19 mouse cellular contexts compared by ENCODE assay signal in the genomic region with DNA sequence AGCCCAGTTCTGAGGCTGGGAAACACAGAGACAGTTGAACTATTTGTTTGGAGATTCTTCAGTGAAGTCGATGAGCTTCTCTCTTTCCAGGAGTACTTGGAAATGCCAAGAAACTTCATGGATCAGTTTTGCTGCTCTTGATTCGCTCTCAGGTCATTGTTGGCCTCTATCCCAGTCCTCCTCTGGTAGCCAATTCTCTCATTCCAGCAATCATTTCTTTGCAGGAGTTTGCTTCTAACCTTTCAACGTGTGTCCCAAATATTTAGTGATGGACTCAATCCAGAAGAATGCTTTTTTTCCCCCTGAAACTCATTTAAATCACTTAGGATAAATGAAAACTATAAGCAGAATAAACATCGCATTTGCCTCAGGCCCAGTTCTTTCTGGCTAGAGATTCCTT.
"Had no signal": no experiment of that assay in that cellular context is flagged by ENCODE, and none has a peak within 500 bp of the region (broad histone marks: within the 10 kb centered on the region; RNA-seq: fewer than 3 reads in every experiment).

No protein-coding gene starts in this region.

- H3K4me3 ChIP-seq: left cerebral cortex, adult 2 months; limb, embryonic 12.5 days; lung, embryonic 15.5 days had no signal

- H3K4me1 ChIP-seq: lung, embryonic 15.5 days had no signal

- H3K27ac ChIP-seq: kidney, postnatal 0 days; left cerebral cortex, adult 2 months; limb, embryonic 12.5 days; liver, embryonic 14.5 days; lung, embryonic 15.5 days; stomach, postnatal 0 days had no signal

- H3K4me2 ChIP-seq: limb, embryonic 12.5 days; lung, embryonic 15.5 days; midbrain, embryonic 11.5 days had no signal

- H3K36me3 ChIP-seq: limb, embryonic 12.5 days; lung, embryonic 15.5 days had no signal

- H3K9ac ChIP-seq: limb, embryonic 12.5 days; liver, embryonic 14.5 days; liver, postnatal 0 days; lung, embryonic 15.5 days had no signal

- DNase-seq: kidney, adult 2 months; kidney, postnatal 36 days; layer of hippocampus, postnatal 36 days; liver, postnatal 0 days; lung, postnatal 10 days; lung, postnatal 4 days; midbrain, embryonic 14.5 days; right cerebral cortex, postnatal 14 days; right cerebral cortex, postnatal 4 days; thymus, adult 2 months; thymus, postnatal 14 days; thymus, postnatal 4 days had no signal

- ATAC-seq: liver, postnatal 0 days had no signal

- H3K9me3 ChIP-seq: limb, embryonic 12.5 days; lung, embryonic 15.5 days had no signal
